Mouse (Mus musculus) liver (tissue): ENCODE measurements around the gene Dppa4.

ENCODE experiments used
- DNase-seq: peaks from one replicate; pipeline ENCODE4 v3.0.0-alpha.2; 2020; ENCODE audit warnings: mixed read lengths

Dppa4 gene

GRCm38 (mm10) chr16:48326903-48327302 lies 43.4 kb downstream of the Dppa4 start:
- no peak for DNase-seq

GRCm38 (mm10) chr16:48328420-48328819 lies 44.9 kb downstream of the Dppa4 start:
- DNase-seq = no peak

GRCm38 (mm10) chr16:48331822-48332221 lies 48.3 kb downstream of the Dppa4 start:
- no peak for DNase-seq

- DNase-seq = no peak
Observed at GRCm38 (mm10) chr16:48335326-48335725, 51.8 kb downstream of the Dppa4 start.
